Mouse (Mus musculus): ENCODE results near the gene Ptpa.
A peak's percentile ranks its signal among the peaks of the same experiment; 100 is the strongest.

Ptpa gene

GRCm38 (mm10) chr2:30415936-30416648, at the start of gene Ptpa:
Ptpa (plus strand) TSS chr2:30416039.
- peak; percentile 93 for DNase-seq (ENCODE audit: low spot score)

GRCm38 (mm10) chr2:30366203-30366602, 49.6 kb upstream of the Ptpa start:
- no peak for DNase-seq (ENCODE audit: low spot score)

GRCm38 (mm10) chr2:30371544-30371943, 44.3 kb upstream of the Ptpa start:
- peak; percentile 78 for DNase-seq (ENCODE audit: low spot score)

GRCm38 (mm10) chr2:30372726-30373125, 43.1 kb upstream of the Ptpa start:
- DNase-seq (ENCODE audit: low spot score) = no peak

- DNase-seq (ENCODE audit: low spot score) = no peak
Measured at GRCm38 (mm10) chr2:30375893-30376292, 39.9 kb upstream of the Ptpa start.

GRCm38 (mm10) chr2:30377721-30378120, 38.1 kb upstream of the Ptpa start:
- DNase-seq (ENCODE audit: low spot score) = no peak

- no peak for DNase-seq (ENCODE audit: low spot score)
Measured at GRCm38 (mm10) chr2:30379307-30379706, 36.5 kb upstream of the Ptpa start.

- no peak for DNase-seq (ENCODE audit: low spot score)
Measured at GRCm38 (mm10) chr2:30380564-30381376, 35.1 kb upstream of the Ptpa start.

- no peak for DNase-seq (ENCODE audit: low spot score)
Measured at GRCm38 (mm10) chr2:30381377-30381725, 34.5 kb upstream of the Ptpa start.

GRCm38 (mm10) chr2:30384814-30385213, 31.0 kb upstream of the Ptpa start:
- DNase-seq (ENCODE audit: low spot score) = no peak

- no peak for DNase-seq (ENCODE audit: low spot score)
Measured at GRCm38 (mm10) chr2:30385591-30385990, 30.2 kb upstream of the Ptpa start.

GRCm38 (mm10) chr2:30386913-30387312, 28.9 kb upstream of the Ptpa start:
- no peak for DNase-seq (ENCODE audit: low spot score)

- DNase-seq (ENCODE audit: low spot score) = no peak
Measured at GRCm38 (mm10) chr2:30389000-30389399, 26.8 kb upstream of the Ptpa start.

GRCm38 (mm10) chr2:30392114-30392576, 23.7 kb upstream of the Ptpa start, which contains the start of gene Dolpp1:
Dolpp1 (plus strand) TSS chr2:30392254.
- peak; percentile 98 for DNase-seq (ENCODE audit: low spot score)

GRCm38 (mm10) chr2:30392577-30393369, 23.1 kb upstream of the Ptpa start:
- DNase-seq (ENCODE audit: low spot score) = peak; percentile 91

GRCm38 (mm10) chr2:30393370-30393656, 22.5 kb upstream of the Ptpa start:
- no peak for DNase-seq (ENCODE audit: low spot score)

GRCm38 (mm10) chr2:30395757-30396156, 20.1 kb upstream of the Ptpa start:
- peak; percentile 44 for DNase-seq (ENCODE audit: low spot score)

- no peak for DNase-seq (ENCODE audit: low spot score)
Measured at GRCm38 (mm10) chr2:30396246-30396645, 19.6 kb upstream of the Ptpa start.

- no peak for DNase-seq (ENCODE audit: low spot score)
Measured at GRCm38 (mm10) chr2:30397986-30398512, 17.8 kb upstream of the Ptpa start.

GRCm38 (mm10) chr2:30399191-30400171, 16.4 kb upstream of the Ptpa start:
- DNase-seq (ENCODE audit: low spot score) = peak; percentile 81

- no peak for DNase-seq (ENCODE audit: low spot score)
Measured at GRCm38 (mm10) chr2:30401581-30401980, 14.3 kb upstream of the Ptpa start.
